Mouse (Mus musculus): ENCODE data around the gene Rbms1. TPM values are rescaled to one million over a fixed set of nuclear protein-coding genes. Genes with fewer than 3 reads are reported as not detected.

The Rbms1 gene
- polyA plus RNA-seq, 1 experiment from 2014 or later, result 50.9 TPM

DNA sequence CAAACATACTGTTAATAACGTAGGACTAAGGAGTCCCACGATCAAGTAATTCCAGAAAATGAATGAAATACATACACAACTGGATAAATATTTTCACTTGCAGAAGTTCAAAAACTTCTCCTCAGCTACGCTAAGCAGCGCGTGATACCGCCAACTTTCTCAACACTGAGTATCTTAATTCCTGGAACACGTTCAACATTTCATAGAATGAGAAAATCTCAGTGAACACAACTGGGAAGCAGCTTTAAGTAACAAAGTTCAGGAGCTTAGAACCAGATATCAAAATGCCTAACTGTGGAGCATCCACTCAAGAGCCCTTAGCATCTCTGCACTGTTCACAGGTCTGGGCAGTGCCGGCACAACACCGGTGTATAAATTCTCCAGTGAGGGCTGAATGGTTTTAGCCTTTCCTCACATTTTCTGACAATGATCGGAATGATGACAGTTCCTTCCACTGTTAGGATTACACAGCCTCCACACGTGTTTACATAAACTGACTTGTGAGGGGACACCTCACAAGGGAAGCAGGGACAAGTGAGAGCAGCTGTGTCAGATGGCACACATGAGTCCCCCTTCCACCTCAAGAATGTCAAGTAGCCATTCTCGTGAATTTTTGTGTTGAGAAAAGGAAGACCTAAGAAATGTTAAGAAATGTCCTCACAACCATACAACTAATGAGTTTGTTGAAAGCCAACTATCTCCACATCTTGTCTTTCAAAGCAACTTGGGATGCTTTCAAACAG, 93.8 kb downstream of the Rbms1 start:
- 84% methylated on average over 12 of the region's 12 CpGs for WGBS
- H3K9ac ChIP-seq, result no peak overlapping the region

GRCm38 (mm10) chr2:60868060-60868662, 94.8 kb downstream of the Rbms1 start:
- Histone ChIP-seq H3K4me2 (no peak overlapping the region), H3K4me1 (no peaks in the 10 kb centered on the region), H3K9me3 (no peaks in the 10 kb centered on the region), H3K27me3 (replicated peaks) (peaks cover 1% of the 10 kb centered on the region; the same call in 1 of the 2 replicates), H3K4me3 (no peak overlapping the region), H3K9ac (no peak overlapping the region), H3K27ac (no peak overlapping the region), H3K36me3 (replicated peaks) (no peaks in the 10 kb centered on the region)
- 81% methylated on average over 4 of the region's 4 CpGs for WGBS
- no peak for ATAC-seq (replicated peaks)

More for the DNA sequence above, 93.8 kb downstream of the Rbms1 start:
- peaks cover 7% of the 10 kb centered on the region; the same call in 1 of the 2 replicates for H3K27me3 ChIP-seq (replicated peaks)
- no peak overlapping the region for H3K4me2 ChIP-seq
- H3K4me1 ChIP-seq, result no peaks in the 10 kb centered on the region
- no peaks in the 10 kb centered on the region for H3K9me3 ChIP-seq
- no peak overlapping the region for H3K4me3 ChIP-seq
- no peak for ATAC-seq (replicated peaks)
- no peak overlapping the region for H3K27ac ChIP-seq
- H3K36me3 ChIP-seq (replicated peaks), result no peaks in the 10 kb centered on the region

- no peak for ATAC-seq (replicated peaks)
- Histone ChIP-seq H3K4me2 (no peak overlapping the region), H3K27ac (no peak overlapping the region), H3K9ac (no peak overlapping the region), H3K36me3 (replicated peaks) (no peaks in the 10 kb centered on the region), H3K4me3 (no peak overlapping the region), H3K27me3 (replicated peaks) (no peaks in the 10 kb centered on the region), H3K9me3 (no peaks in the 10 kb centered on the region), H3K4me1 (no peaks in the 10 kb centered on the region)
- WGBS, result 94% methylated on average over 8 of the region's 8 CpGs
These were observed 95.7 kb downstream of the Rbms1 start for GRCm38 (mm10) chr2:60867304-60867703.

DNA sequence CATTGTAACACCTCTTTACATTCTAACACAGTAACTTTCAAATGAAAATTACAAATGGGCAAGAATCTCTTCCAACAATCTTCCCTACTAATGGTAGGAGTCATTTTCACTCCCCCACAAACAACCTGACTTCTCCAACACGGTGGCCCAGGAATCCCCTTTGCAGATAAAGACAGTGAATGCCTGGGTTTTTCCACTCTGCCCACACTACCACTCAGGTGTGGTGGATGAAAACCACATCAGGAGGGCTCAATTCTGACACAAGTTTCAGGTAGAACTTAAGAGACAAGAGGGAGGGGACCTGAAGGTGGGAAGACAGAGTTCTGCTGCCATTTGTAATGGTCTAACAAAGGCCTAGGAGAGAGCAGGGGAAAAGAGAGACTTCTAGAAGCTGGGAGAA, 97.1 kb downstream of the Rbms1 start:
- no peak overlapping the region for H3K9ac ChIP-seq
- H3K27ac ChIP-seq, result no peak overlapping the region
- ATAC-seq (replicated peaks), result no peak
- H3K27me3 ChIP-seq (replicated peaks), result no peaks in the 10 kb centered on the region
- H3K4me1 ChIP-seq, result no peaks in the 10 kb centered on the region
- H3K4me3 ChIP-seq, result no peak overlapping the region
- no peak overlapping the region for H3K4me2 ChIP-seq
- WGBS, result 83% methylated on average over 1 of the region's 1 CpGs
- H3K9me3 ChIP-seq, result no peaks in the 10 kb centered on the region
- H3K36me3 ChIP-seq (replicated peaks), result no peaks in the 10 kb centered on the region

DNA sequence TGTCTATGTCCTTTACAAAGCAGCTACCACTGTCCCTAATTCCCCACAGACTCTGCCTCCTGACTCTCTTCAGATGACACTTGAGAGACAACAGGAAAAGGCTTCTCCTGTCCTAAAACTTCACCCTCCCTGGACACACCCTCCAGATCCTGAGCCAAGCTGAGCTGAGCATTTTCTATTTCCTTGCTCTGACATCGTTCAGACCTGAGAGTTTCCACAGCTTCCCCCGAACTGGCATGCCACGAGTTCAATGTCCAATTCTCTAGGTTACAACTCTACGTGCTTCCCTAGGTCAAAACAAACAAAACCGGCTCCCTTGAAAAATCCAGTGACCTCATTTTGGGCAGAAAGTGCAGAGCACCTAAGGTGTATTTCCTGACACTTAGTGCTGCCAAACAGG, 98.0 kb downstream of the Rbms1 start:
- H3K27ac ChIP-seq, result no peak overlapping the region
- no peak overlapping the region for H3K4me3 ChIP-seq
- no peak for ATAC-seq (replicated peaks)
- H3K9me3 ChIP-seq, result no peaks in the 10 kb centered on the region
- WGBS, result 72% methylated on average over 5 of the region's 5 CpGs
- H3K4me2 ChIP-seq, result no peak overlapping the region
- no peak overlapping the region for H3K9ac ChIP-seq
- no peaks in the 10 kb centered on the region for H3K36me3 ChIP-seq (replicated peaks)
- H3K4me1 ChIP-seq, result no peaks in the 10 kb centered on the region
- H3K27me3 ChIP-seq (replicated peaks), result no peaks in the 10 kb centered on the region

GRCm38 (mm10) chr2:60864256-60864795, 98.7 kb downstream of the Rbms1 start:
- Histone ChIP-seq H3K4me2 (no peak overlapping the region), H3K4me1 (no peaks in the 10 kb centered on the region), H3K4me3 (no peak overlapping the region), H3K36me3 (replicated peaks) (no peaks in the 10 kb centered on the region), H3K27ac (no peak overlapping the region), H3K27me3 (replicated peaks) (no peaks in the 10 kb centered on the region), H3K9me3 (no peaks in the 10 kb centered on the region), H3K9ac (no peak overlapping the region)
- WGBS, result 70% methylated on average over 5 of the region's 5 CpGs
- ATAC-seq (replicated peaks), result no peak

- H3K4me2 ChIP-seq, result no peak overlapping the region
- no peaks in the 10 kb centered on the region for H3K4me1 ChIP-seq
- no peaks in the 10 kb centered on the region for H3K9me3 ChIP-seq
- no peak overlapping the region for H3K4me3 ChIP-seq
- H3K36me3 ChIP-seq (replicated peaks), result no peaks in the 10 kb centered on the region
- no peak overlapping the region for H3K27ac ChIP-seq
- ATAC-seq (replicated peaks), result no peak
- no peaks in the 10 kb centered on the region for H3K27me3 ChIP-seq (replicated peaks)
- no peak overlapping the region for H3K9ac ChIP-seq
- 90% methylated on average over 2 of the region's 2 CpGs for WGBS
These were observed 99.2 kb downstream of the Rbms1 start for GRCm38 (mm10) chr2:60863827-60864226.

GRCm38 (mm10) chr2:60862913-60863711, 99.9 kb downstream of the Rbms1 start:
- 95% methylated on average over 8 of the region's 8 CpGs for WGBS
- H3K4me2 ChIP-seq, result no peak overlapping the region
- no peak overlapping the region for H3K9ac ChIP-seq
- H3K9me3 ChIP-seq, result no peaks in the 10 kb centered on the region
- H3K27ac ChIP-seq, result no peak overlapping the region
- no peak overlapping the region for H3K4me3 ChIP-seq
- ATAC-seq (replicated peaks), result no peak
- no peaks in the 10 kb centered on the region for H3K4me1 ChIP-seq
- no peaks in the 10 kb centered on the region for H3K36me3 ChIP-seq (replicated peaks)
- no peaks in the 10 kb centered on the region for H3K27me3 ChIP-seq (replicated peaks)

DNA sequence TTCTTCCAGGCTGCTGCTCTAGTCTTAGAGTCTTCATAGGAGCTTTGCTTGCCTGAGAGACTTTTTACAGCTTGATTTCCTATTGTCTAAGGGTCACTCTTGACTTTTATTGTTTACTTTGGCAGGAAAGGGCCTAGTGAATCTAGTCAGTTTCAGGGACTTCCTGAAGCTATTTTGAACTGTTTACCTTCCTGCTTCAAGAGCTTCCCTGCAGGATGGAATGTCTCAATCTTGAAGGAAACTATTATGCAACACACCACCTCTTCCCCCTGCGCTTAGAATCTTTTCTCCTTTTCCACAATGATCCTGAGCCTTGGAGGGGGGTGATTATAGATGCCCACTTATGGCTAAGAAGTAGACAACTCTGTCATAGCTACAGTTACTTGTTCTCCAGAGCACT, 104.9 kb downstream of the Rbms1 start:
- WGBS, result 81% methylated on average over 1 of the region's 1 CpGs
- ATAC-seq (replicated peaks), result no peak
- no peak overlapping the region for H3K27ac ChIP-seq
- H3K9me3 ChIP-seq, result no peaks in the 10 kb centered on the region
- no peaks in the 10 kb centered on the region for H3K27me3 ChIP-seq (replicated peaks)
- H3K9ac ChIP-seq, result no peak overlapping the region
- no peaks in the 10 kb centered on the region for H3K36me3 ChIP-seq (replicated peaks)
- H3K4me1 ChIP-seq, result no peaks in the 10 kb centered on the region
- H3K4me3 ChIP-seq, result no peak overlapping the region
- H3K4me2 ChIP-seq, result no peak overlapping the region

- Histone ChIP-seq H3K4me2 (no peak overlapping the region), H3K4me3 (no peak overlapping the region), H3K9ac (no peak overlapping the region), H3K36me3 (replicated peaks) (no peaks in the 10 kb centered on the region), H3K4me1 (no peaks in the 10 kb centered on the region), H3K9me3 (no peaks in the 10 kb centered on the region), H3K27ac (no peak overlapping the region), H3K27me3 (replicated peaks) (no peaks in the 10 kb centered on the region)
- ATAC-seq (replicated peaks), result no peak
- WGBS, result 85% methylated on average over 2 of the region's 2 CpGs
These were observed 106.9 kb downstream of the Rbms1 start for GRCm38 (mm10) chr2:60856097-60856496.

DNA sequence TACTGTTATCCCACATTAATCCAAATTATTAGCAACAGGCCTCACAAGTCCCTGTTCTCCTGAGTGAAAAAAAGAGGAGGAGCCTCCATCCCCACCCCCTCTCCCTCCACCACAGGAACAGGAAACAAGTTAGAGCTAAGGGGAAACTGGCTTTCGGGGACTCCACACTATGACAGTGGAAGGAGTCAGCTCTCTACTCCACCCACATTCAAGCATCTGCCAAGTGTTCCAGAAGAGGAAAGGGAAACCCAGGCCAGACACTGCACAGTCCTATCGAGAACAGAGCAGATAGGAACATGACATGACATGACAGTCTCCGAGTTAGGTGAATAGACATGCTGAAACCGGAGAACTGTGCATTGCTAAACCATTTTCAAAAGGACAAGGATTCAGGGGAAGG, 108.0 kb downstream of the Rbms1 start:
- WGBS, result 54% methylated on average over 4 of the region's 4 CpGs
- H3K9me3 ChIP-seq, result no peaks in the 10 kb centered on the region

GRCm38 (mm10) chr2:60851898-60852297, 111.1 kb downstream of the Rbms1 start:
- H3K4me1 ChIP-seq, result no peaks in the 10 kb centered on the region
- no peaks in the 10 kb centered on the region for H3K27me3 ChIP-seq (replicated peaks)
- H3K27ac ChIP-seq, result no peak overlapping the region
- no peak overlapping the region for H3K4me2 ChIP-seq
- no peak for ATAC-seq (replicated peaks)
- H3K4me3 ChIP-seq, result no peak overlapping the region
- no peaks in the 10 kb centered on the region for H3K36me3 ChIP-seq (replicated peaks)
- H3K9ac ChIP-seq, result no peak overlapping the region
- H3K9me3 ChIP-seq, result no peaks in the 10 kb centered on the region
- 68% methylated on average over 3 of the region's 3 CpGs for WGBS

More for the DNA sequence above, 108.0 kb downstream of the Rbms1 start:
- Histone ChIP-seq H3K36me3 (replicated peaks) (no peaks in the 10 kb centered on the region), H3K4me2 (no peak overlapping the region), H3K4me3 (no peak overlapping the region), H3K27me3 (replicated peaks) (no peaks in the 10 kb centered on the region), H3K4me1 (no peaks in the 10 kb centered on the region), H3K27ac (no peak overlapping the region), H3K9ac (no peak overlapping the region)
- ATAC-seq (replicated peaks), result no peak
